Comparison of ENCODE assay signal across 9 mouse cellular contexts in genomic region chr13:63255519-63256011, GRCm38 (mm10).
DNase-seq lines count a peak whose midpoint lies in the region; ATAC-seq and TF ChIP-seq lines count a peak whose summit lies in the region.
"Had no signal": no experiment of that assay in that cellular context is flagged by ENCODE, and none has a peak within 500 bp of the region (broad histone marks: within the 10 kb centered on the region; RNA-seq: fewer than 3 reads in every experiment).

No protein-coding gene starts in this region.

- peak; percentile 68 to 81 for DNase-seq in lung, adult 18-20 months
- DNase-seq in lung, postnatal 14 days = no peak
- DNase-seq in limb, embryonic 10.5 days (ENCODE audit: low spot score) = no peak
- DNase-seq in frontal cortex, adult 2 months (ENCODE audit: extremely low spot score in 1 of 2, low spot score in 1 of 2) = no peak
- DNase-seq in adrenal gland, postnatal 4 days (ENCODE audit: low spot score in 2 of 2) = no peak
- no peak for DNase-seq in retina, embryonic 14.5 days (ENCODE audit: low spot score)

- no peak for TF ChIP-seq POLR2A in small intestine, adult 2 months (IDR thresholded peaks at IDR 0.05; ENCODE audit: low read depth, low read length)

- H3K9ac ChIP-seq in heart, embryonic 12.5 days = no peak overlapping the region
- H3K9ac ChIP-seq: neural tube, embryonic 12.5 days had no signal

- peaks cover 83% of the 10 kb centered on the region for H3K4me1 ChIP-seq in heart, embryonic 12.5 days (replicated peaks)
- peaks cover 55% of the 10 kb centered on the region for H3K4me1 ChIP-seq in limb, embryonic 10.5 days
- H3K4me1 ChIP-seq in small intestine, adult 2 months (ENCODE audit: control insufficient read depth, insufficient read depth, insufficient read length, low read length) = peaks cover 32% of the 10 kb centered on the region

- no peak for TF ChIP-seq CTCF in small intestine, adult 2 months (IDR thresholded peaks at IDR 0.05; ENCODE audit: extremely low read depth, insufficient read length, insufficient replicate concordance, low read depth, low read length)

- no peaks in the 10 kb centered on the region for H3K27me3 ChIP-seq in heart, embryonic 12.5 days (replicated peaks)
- H3K27me3 ChIP-seq in limb, embryonic 10.5 days (ENCODE audit: low read depth, poor library complexity, severe bottlenecking) = no peaks in the 10 kb centered on the region
- no peaks in the 10 kb centered on the region for H3K27me3 ChIP-seq in small intestine, adult 2 months (ENCODE audit: control insufficient read depth, insufficient read depth, low read length)
- H3K27me3 ChIP-seq: neural tube, embryonic 12.5 days had no signal

- H3K36me3 ChIP-seq in heart, embryonic 12.5 days = peaks cover 15% of the 10 kb centered on the region
- peaks cover 63% of the 10 kb centered on the region for H3K36me3 ChIP-seq in limb, embryonic 10.5 days
- H3K36me3 ChIP-seq in small intestine, adult 2 months (ENCODE audit: control insufficient read depth, insufficient read depth, low read length) = 0 out of 2 replicates have a peak, but pooled peaks cover 2% of the 10 kb centered on the region

- ATAC-seq in heart, embryonic 12.5 days (ENCODE audit: insufficient number of reproducible peaks, low FRiP score) = 0 out of 2 replicates have a peak, but pooled peaks have one; percentile 36

- H3K9me3 ChIP-seq in heart, embryonic 12.5 days (replicated peaks) = no peaks in the 10 kb centered on the region
- no peaks in the 10 kb centered on the region for H3K9me3 ChIP-seq in limb, embryonic 10.5 days (replicated peaks)
- H3K9me3 ChIP-seq: neural tube, embryonic 12.5 days had no signal

- no peak overlapping the region for H3K4me2 ChIP-seq in heart, embryonic 12.5 days
- H3K4me2 ChIP-seq: neural tube, embryonic 12.5 days had no signal

- H3K27ac ChIP-seq in heart, embryonic 12.5 days (ENCODE audit: poor library complexity, severe bottlenecking) = peak overlapping the region; percentile 33; the same call in 1 of the 2 replicates
- H3K27ac ChIP-seq in limb, embryonic 10.5 days = 0 out of 2 replicates have a peak overlapping the region, but pooled peaks have one; percentile 2
- H3K27ac ChIP-seq in small intestine, adult 2 months (ENCODE audit: insufficient read depth, low read depth, low read length) = peak overlapping the region; percentile 69
- H3K27ac ChIP-seq: neural tube, embryonic 12.5 days had no signal

- WGBS in heart, embryonic 12.5 days = 63% methylated on average over 5 of the region's 5 CpGs
- 84% methylated on average over 5 of the region's 5 CpGs for WGBS in limb, embryonic 10.5 days
- 38% methylated on average over 5 of the region's 5 CpGs for WGBS in small intestine, adult 2 months

- H3K4me3 ChIP-seq in heart, embryonic 12.5 days = no peak overlapping the region
- H3K4me3 ChIP-seq in limb, embryonic 10.5 days = no peak overlapping the region
- H3K4me3 ChIP-seq in small intestine, adult 2 months (ENCODE audit: low read depth, low read length) = no peak overlapping the region
- H3K4me3 ChIP-seq: neural tube, embryonic 12.5 days had no signal

Comparison
In these comparisons a context has a peak if more than half of its experiments do, and no peak if none do; other contexts are left out.
1. DNase-seq: peak in lung, adult 18-20 months (2 of 2); none in lung, postnatal 14 days (single experiment), limb, embryonic 10.5 days (single experiment), frontal cortex, adult 2 months (0 of 2), adrenal gland, postnatal 4 days (0 of 2) and retina, embryonic 14.5 days (single experiment).
2. H3K27ac ChIP-seq: peak in every context shown above with its lines; median percentile 69 in small intestine, adult 2 months; 33 in heart, embryonic 12.5 days; 2 in limb, embryonic 10.5 days.